Mouse (Mus musculus) embryonic facial prominence, embryonic 13.5 days (tissue): ENCODE measurements around the gene Gm7876. TPM values are rescaled to one million over a fixed set of nuclear protein-coding genes. Genes with fewer than 3 reads are reported as not detected.
"Not testable (repeated sequence)": the region's sequence is repeated elsewhere in the genome, so short reads cannot be mapped to it uniquely, and the experiment has no call there.

Experiments
- ATAC-seq: fragments of 200-750 bp; cut with Nextera tagmentation; 2 replicates; pipeline ENCODE4 v1.8.0; 2017; ENCODE audit warnings: low read depth; ENCODE audit not compliant: insufficient number of reproducible peaks, insufficient read depth, low FRiP score, low TSS enrichment
- H3K27ac ChIP-seq: fragments of 300-500 bp; sonication (generic); 2 replicates; pipeline ENCODE4 v1.5.1; 2015; ENCODE audit warnings: moderate library complexity, mild to moderate bottlenecking, inconsistent platforms
- H3K27me3 ChIP-seq: fragments of 300-500 bp; sonication (generic); 2 replicates; pipeline ENCODE4 v1.6.1; 2015; ENCODE audit warnings: mild to moderate bottlenecking, inconsistent platforms
- H3K36me3 ChIP-seq: fragments of 300-500 bp; sonication (generic); 2 replicates; pipeline ENCODE4 v1.6.1; 2015; ENCODE audit warnings: mild to moderate bottlenecking, inconsistent platforms
- H3K4me1 ChIP-seq: fragments of 300-500 bp; sonication (generic); 2 replicates; pipeline ENCODE4 v1.6.1; 2015; ENCODE audit warnings: inconsistent platforms
- H3K4me2 ChIP-seq: fragments of 300-500 bp; sonication (generic); 2 replicates; pipeline ENCODE4 v1.6.1; 2015; ENCODE audit warnings: moderate library complexity, mild to moderate bottlenecking, inconsistent platforms
- H3K4me3 ChIP-seq: fragments of 300-500 bp; sonication (generic); 2 replicates; pipeline ENCODE4 v1.5.1; 2015; ENCODE audit warnings: mild to moderate bottlenecking, inconsistent platforms
- H3K9ac ChIP-seq: fragments of 300-500 bp; sonication (generic); 2 replicates; pipeline ENCODE4 v1.6.1; 2015; ENCODE audit warnings: mild to moderate bottlenecking, inconsistent platforms
- H3K9me3 ChIP-seq: fragments of 300-500 bp; sonication (generic); 2 replicates; pipeline ENCODE4 v1.6.1; 2016; ENCODE audit warnings: inconsistent platforms
- WGBS: fragments of 180-500 bp; shearing (Covaris S2); methylation state at CpG from one replicate; pipeline ENCODE4 v1.1.7; 2015; ENCODE audit warnings: mixed read lengths; 5-methylcytosine and 5-hydroxymethylcytosine counted together
- polyA plus RNA-seq: library from polyadenylated mRNA; unstranded; fragments of >200 nt; fragmentation: Nextera tagmentation; extraction: Ambion mirVana; gene quantifications from 2 replicates; pipeline ENCODE4 v1.2.1, GENCODE M21; 2015

Gm7876 gene
- polyA plus RNA-seq: not detected in 2 replicates

GRCm38 (mm10) chr14:4708938-4709337 lies at the start of gene Gm7876:
Gene Gm7876, plus strand, starts transcription at chr14:4709238.
- not testable (repeated sequence) for H3K4me3 ChIP-seq, H3K9me3 ChIP-seq, H3K36me3 ChIP-seq, H3K9ac ChIP-seq, H3K4me1 ChIP-seq, H3K4me2 ChIP-seq, ATAC-seq, H3K27ac ChIP-seq, H3K27me3 ChIP-seq
- 66% methylated on average over 1 of the region's 2 CpGs for WGBS

GRCm38 (mm10) chr14:4663892-4664291 lies 45.1 kb upstream of the Gm7876 start, which contains the start of gene Gm3239:
Gene Gm3239, plus strand, starts transcription at chr14:4664192.
- not testable (repeated sequence) for H3K4me2 ChIP-seq, H3K27ac ChIP-seq, H3K27me3 ChIP-seq, ATAC-seq, H3K9ac ChIP-seq, H3K4me3 ChIP-seq, H3K9me3 ChIP-seq, H3K4me1 ChIP-seq, H3K36me3 ChIP-seq
- no CpG with 5 or more reads among the region's 2 CpGs for WGBS

- not testable (repeated sequence) for H3K9ac ChIP-seq, H3K4me1 ChIP-seq
- 2% methylated on average over 13 of the region's 47 CpGs for WGBS
Observed at GRCm38 (mm10) chr14:4726038-4726880, 17.2 kb downstream of the Gm7876 start, which contains the start of gene Gm3252. Gene Gm3252, plus strand, starts transcription at chr14:4726775.

More at GRCm38 (mm10) chr14:4726038-4726880, 17.2 kb downstream of the Gm7876 start, which contains the start of gene Gm3252:
- Histone ChIP-seq H3K4me2 (peak within 1 kb of the TSS; percentile 52), H3K4me3 (peak within 1 kb of the TSS; percentile 32)
- H3K27ac ChIP-seq, ATAC-seq, H3K9me3 ChIP-seq, H3K27me3 ChIP-seq, H3K36me3 ChIP-seq: not testable (repeated sequence)

Other genes starting within 250 kb of the Gm7876 start
- not detected in 2 replicates for gene Gm3182, start 227.5 kb upstream of the Gm7876 start, polyA plus RNA-seq
- gene Gm3047, start 153.8 kb upstream of the Gm7876 start, polyA plus RNA-seq: not detected in 2 replicates
- gene Gm8159, start 76.9 kb upstream of the Gm7876 start, polyA plus RNA-seq: not detected in 2 replicates
- not detected in 2 replicates for gene Gm3239, start 45.0 kb upstream of the Gm7876 start, polyA plus RNA-seq
- 0.39 and 0.43 TPM in 2 replicates for gene Gm3252, start 17.5 kb downstream of the Gm7876 start, polyA plus RNA-seq
- gene Gm9602, start 67.1 kb downstream of the Gm7876 start, polyA plus RNA-seq: not detected in 2 replicates
- gene Gm3269, start 128.9 kb downstream of the Gm7876 start, polyA plus RNA-seq: not detected in 2 replicates
- 0.59 TPM in 2 replicates for gene Gm3264, start 146.3 kb downstream of the Gm7876 start, polyA plus RNA-seq
- not detected in 2 replicates for gene Gm3278, start 183.2 kb downstream of the Gm7876 start, polyA plus RNA-seq